In the genomic region with DNA sequence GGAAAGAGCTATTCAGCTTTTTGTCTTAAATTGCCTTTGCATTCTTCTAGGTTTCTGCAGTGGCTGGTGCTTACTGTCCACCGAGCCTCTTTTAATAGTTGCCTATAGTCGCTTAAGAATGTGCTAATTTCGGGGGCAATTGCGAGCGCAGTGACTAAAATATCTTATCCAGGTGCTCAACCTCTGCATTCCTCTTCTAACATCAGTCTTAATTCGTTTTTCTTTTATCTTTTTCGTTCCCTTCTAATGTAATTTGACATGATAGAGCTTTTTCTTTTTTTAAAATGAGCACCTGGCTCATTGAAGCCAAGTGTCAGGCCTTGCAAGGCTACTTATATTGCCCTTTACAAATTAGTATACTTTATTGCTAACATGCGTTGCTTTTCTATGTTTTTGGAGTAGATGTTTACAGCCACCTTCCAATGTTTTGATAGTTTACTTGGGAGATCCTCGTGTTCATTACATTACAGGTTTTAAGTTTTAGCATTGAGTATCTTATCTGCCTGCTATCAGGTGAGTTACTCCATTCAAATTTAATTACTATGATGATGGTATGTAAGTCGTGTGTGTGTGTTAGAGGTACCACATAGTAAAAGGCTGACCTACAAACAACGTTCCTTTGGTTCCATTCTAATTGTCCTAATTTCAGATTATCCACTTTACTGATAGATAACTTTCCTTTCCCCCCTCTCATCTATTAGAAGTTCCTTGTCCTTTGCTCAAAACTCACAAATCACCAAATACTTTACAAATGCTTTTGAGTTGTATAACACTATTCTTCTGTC, we compare ENCODE assay signal across 8 mouse cellular contexts. TPM values are rescaled to one million over a fixed set of nuclear protein-coding genes. Genes with fewer than 3 reads are reported as not detected.
A peak's percentile ranks its signal among the peaks of the same experiment; 100 is the strongest.
DNase-seq lines count a peak whose midpoint lies in the region; ATAC-seq and TF ChIP-seq lines count a peak whose summit lies in the region.

No protein-coding gene starts in this region.

- peak overlapping the region; percentile 51 for H3K4me2 ChIP-seq in kidney, postnatal 0 days (ENCODE audit: low read length)
- peak overlapping the region; percentile 56 for H3K4me2 ChIP-seq in intestine, embryonic 16.5 days (ENCODE audit: low read depth, low read length)
- peak overlapping the region; percentile 50 for H3K4me2 ChIP-seq in neural tube, embryonic 15.5 days

- WGBS in kidney, postnatal 0 days: 6% methylated on average over 11 of the region's 11 CpGs
- WGBS in kidney, adult 2 months: 49% methylated on average over 11 of the region's 11 CpGs
- WGBS in intestine, embryonic 16.5 days: 4% methylated on average over 11 of the region's 11 CpGs
- 7% methylated on average over 11 of the region's 11 CpGs for WGBS in neural tube, embryonic 15.5 days

- H3K9ac ChIP-seq in kidney, postnatal 0 days (ENCODE audit: low read depth, low read length): peak overlapping the region; percentile 55
- peak overlapping the region; percentile 62 for H3K9ac ChIP-seq in intestine, embryonic 16.5 days (ENCODE audit: low read depth, low read length)
- 0 out of 2 replicates have a peak overlapping the region, but pooled peaks have one; percentile 2 for H3K9ac ChIP-seq in neural tube, embryonic 15.5 days (replicated peaks)

- TF ChIP-seq POLR2A in kidney, adult 2 months (IDR thresholded peaks at IDR 0.05; ENCODE audit: low read depth, low read length): no peak

- peak overlapping the region; percentile 52; the same call in 1 of the 2 replicates for H3K27ac ChIP-seq in kidney, postnatal 0 days
- H3K27ac ChIP-seq in kidney, adult 2 months (ENCODE audit: insufficient read depth, low read depth, low read length): no peak overlapping the region
- peak overlapping the region; percentile 50 for H3K27ac ChIP-seq in intestine, embryonic 16.5 days (ENCODE audit: low read length)
- H3K27ac ChIP-seq in neural tube, embryonic 15.5 days (replicated peaks): no peak overlapping the region

- no peak for ATAC-seq in kidney, postnatal 0 days (replicated peaks; ENCODE audit: low FRiP score, low read depth)
- no peak for ATAC-seq in intestine, embryonic 16.5 days
- ATAC-seq in neural tube, embryonic 15.5 days (ENCODE audit: low FRiP score): no peak

- H3K9me3 ChIP-seq in kidney, postnatal 0 days (replicated peaks; ENCODE audit: low read length): no peaks in the 10 kb centered on the region
- H3K9me3 ChIP-seq in intestine, embryonic 16.5 days (ENCODE audit: control insufficient read depth, low read length): no peaks in the 10 kb centered on the region
- no peaks in the 10 kb centered on the region for H3K9me3 ChIP-seq in neural tube, embryonic 15.5 days (replicated peaks)

- intact Hi-C loops in left cerebral cortex, postnatal 36 days (cut with DNase I): no loop called here

- TF ChIP-seq CTCF in kidney, postnatal 0 days (IDR thresholded peaks at IDR 0.05; ENCODE audit: low read depth): no peak
- no peak for TF ChIP-seq CTCF in kidney, adult 2 months (conservative IDR thresholded peaks at IDR 0.05; ENCODE audit: insufficient read depth, insufficient read length, low read depth, low read length)

- H3K36me3 ChIP-seq in kidney, postnatal 0 days (ENCODE audit: insufficient read depth, low read length): no peaks in the 10 kb centered on the region
- no peaks in the 10 kb centered on the region for H3K36me3 ChIP-seq in kidney, adult 2 months (ENCODE audit: control insufficient read depth, insufficient read depth, low read length)
- H3K36me3 ChIP-seq in intestine, embryonic 16.5 days (ENCODE audit: control insufficient read depth, insufficient read depth, low read length): no peaks in the 10 kb centered on the region
- no peaks in the 10 kb centered on the region for H3K36me3 ChIP-seq in neural tube, embryonic 15.5 days

- no peak for DNase-seq in kidney, postnatal 0 days (ENCODE audit: low spot score)
- no peak for DNase-seq in kidney, adult 2 months
- peak; percentile 41 for DNase-seq in embryo, embryonic 11 days
- DNase-seq in left cerebral cortex, postnatal 36 days (ENCODE audit: low spot score in 2 of 2): no peak
- no peak for DNase-seq in layer of hippocampus, postnatal 10 days (ENCODE audit: low spot score in 2 of 2)
- no peak for DNase-seq in cerebellum, postnatal 4 days (ENCODE audit: low spot score in 2 of 2)

- H3K27me3 ChIP-seq in kidney, postnatal 0 days (ENCODE audit: insufficient read depth, low read length): no peaks in the 10 kb centered on the region
- no peaks in the 10 kb centered on the region for H3K27me3 ChIP-seq in kidney, adult 2 months (replicated peaks; ENCODE audit: control insufficient read depth, insufficient read depth, low read length)
- H3K27me3 ChIP-seq in intestine, embryonic 16.5 days (replicated peaks; ENCODE audit: control insufficient read depth, insufficient read depth, low read length): no peaks in the 10 kb centered on the region
- H3K27me3 ChIP-seq in neural tube, embryonic 15.5 days (replicated peaks): no peaks in the 10 kb centered on the region

- H3K4me3 ChIP-seq in kidney, postnatal 0 days (replicated peaks; ENCODE audit: low read depth, low read length): peak overlapping the region; percentile 36
- no peak overlapping the region for H3K4me3 ChIP-seq in kidney, adult 2 months (ENCODE audit: insufficient read depth, low read depth, low read length)
- H3K4me3 ChIP-seq in intestine, embryonic 16.5 days (ENCODE audit: low read length): peak overlapping the region; percentile 50
- peak overlapping the region; percentile 23; the same call in 1 of the 2 replicates for H3K4me3 ChIP-seq in neural tube, embryonic 15.5 days (replicated peaks)

- peaks cover 11% of the 10 kb centered on the region for H3K4me1 ChIP-seq in kidney, postnatal 0 days (replicated peaks; ENCODE audit: insufficient read depth, low read length)
- H3K4me1 ChIP-seq in kidney, adult 2 months (ENCODE audit: control insufficient read depth, insufficient read depth, low read length): peaks cover 8% of the 10 kb centered on the region; the same call in 1 of the 2 replicates
- H3K4me1 ChIP-seq in intestine, embryonic 16.5 days (ENCODE audit: control insufficient read depth, insufficient read depth, low read length): peaks cover 23% of the 10 kb centered on the region
- H3K4me1 ChIP-seq in neural tube, embryonic 15.5 days: peaks cover 18% of the 10 kb centered on the region

RNA-seq across cellular contexts. Expression of a gene that starts 1.1 kb away (rescaled TPM):
- 0.62 and 1.0 TPM in 2 replicates for polyA plus RNA-seq in kidney, postnatal 0 days (2015; fragmentation: Nextera tagmentation; extraction: Ambion mirVana)
- polyA plus RNA-seq in kidney, adult 2 months (2012; rRNA removed): not detected in 2 replicates
- polyA plus RNA-seq in intestine, embryonic 16.5 days (2015; fragmentation: Nextera tagmentation; extraction: Ambion mirVana): 1.3 and 1.8 TPM in 2 replicates
- polyA plus RNA-seq in neural tube, embryonic 15.5 days (2015; fragmentation: Nextera tagmentation; extraction: Ambion mirVana): 0.14 and 0.65 TPM in 2 replicates
- not detected for total RNA-seq in left cerebral cortex, postnatal 36 days (2021)
- not detected for total RNA-seq in layer of hippocampus, postnatal 10 days (2021)

RNA-seq across cellular contexts. Expression of a gene that starts 2.3 kb away (rescaled TPM):
- 30.9 and 33.5 TPM in 2 replicates for polyA plus RNA-seq in kidney, postnatal 0 days (2015; fragmentation: Nextera tagmentation; extraction: Ambion mirVana)
- polyA plus RNA-seq in kidney, adult 2 months (2012; rRNA removed): 285 and 388 TPM in 2 replicates
- polyA plus RNA-seq in intestine, embryonic 16.5 days (2015; fragmentation: Nextera tagmentation; extraction: Ambion mirVana): 13.7 and 14.1 TPM in 2 replicates
- 9.8 and 14.3 TPM in 2 replicates for polyA plus RNA-seq in neural tube, embryonic 15.5 days (2015; fragmentation: Nextera tagmentation; extraction: Ambion mirVana)
- 10 to 100 TPM in 1 of 2 experiments, 1 to 10 TPM in 1; 6.3 to 10.1 TPM for total RNA-seq in left cerebral cortex, postnatal 36 days (2021)
- 10 to 100 TPM in 1 of 2 experiments, 1 to 10 TPM in 1; 6.0 to 16.1 TPM for total RNA-seq in layer of hippocampus, postnatal 10 days (2021)

RNA-seq across cellular contexts. Expression of a gene that starts 7.5 kb away (rescaled TPM):
- polyA plus RNA-seq in kidney, postnatal 0 days (2015; fragmentation: Nextera tagmentation; extraction: Ambion mirVana): 86.7 and 107 TPM in 2 replicates
- 162 and 196 TPM in 2 replicates for polyA plus RNA-seq in kidney, adult 2 months (2012; rRNA removed)
- polyA plus RNA-seq in intestine, embryonic 16.5 days (2015; fragmentation: Nextera tagmentation; extraction: Ambion mirVana): 37.3 and 43.2 TPM in 2 replicates
- polyA plus RNA-seq in neural tube, embryonic 15.5 days (2015; fragmentation: Nextera tagmentation; extraction: Ambion mirVana): 32.3 and 35.5 TPM in 2 replicates
- 100 to 1,000 TPM; 204 to 210 TPM for total RNA-seq in left cerebral cortex, postnatal 36 days (2021)
- 100 to 1,000 TPM; 287 to 323 TPM for total RNA-seq in layer of hippocampus, postnatal 10 days (2021)

RNA-seq across cellular contexts. Expression of a gene that starts 8.6 kb away (rescaled TPM):
- polyA plus RNA-seq in kidney, postnatal 0 days (2015; fragmentation: Nextera tagmentation; extraction: Ambion mirVana): 2.1 and 2.3 TPM in 2 replicates
- 8.6 and 12.9 TPM in 2 replicates for polyA plus RNA-seq in kidney, adult 2 months (2012; rRNA removed)
- 2.9 and 3.7 TPM in 2 replicates for polyA plus RNA-seq in intestine, embryonic 16.5 days (2015; fragmentation: Nextera tagmentation; extraction: Ambion mirVana)
- 1.3 and 2.5 TPM in 2 replicates for polyA plus RNA-seq in neural tube, embryonic 15.5 days (2015; fragmentation: Nextera tagmentation; extraction: Ambion mirVana)
- total RNA-seq in left cerebral cortex, postnatal 36 days (2021): 1 to 10 TPM; 5.9 to 6.1 TPM
- total RNA-seq in layer of hippocampus, postnatal 10 days (2021): 10 to 100 TPM; 18.2 to 19.1 TPM

RNA-seq across cellular contexts. Expression of a gene that starts 15.6 kb away (rescaled TPM):
- 9.6 and 9.9 TPM in 2 replicates for polyA plus RNA-seq in kidney, postnatal 0 days (2015; fragmentation: Nextera tagmentation; extraction: Ambion mirVana)
- 1.5 and 2.7 TPM in 2 replicates for polyA plus RNA-seq in kidney, adult 2 months (2012; rRNA removed)
- polyA plus RNA-seq in intestine, embryonic 16.5 days (2015; fragmentation: Nextera tagmentation; extraction: Ambion mirVana): 5.3 and 5.8 TPM in 2 replicates
- 4.9 and 5.1 TPM in 2 replicates for polyA plus RNA-seq in neural tube, embryonic 15.5 days (2015; fragmentation: Nextera tagmentation; extraction: Ambion mirVana)
- total RNA-seq in left cerebral cortex, postnatal 36 days (2021): 10 to 100 TPM; 27.9 to 34.6 TPM
- total RNA-seq in layer of hippocampus, postnatal 10 days (2021): 10 to 100 TPM; 32.6 to 33.2 TPM

Comparison
In these comparisons a context has a peak if more than half of its experiments do, and no peak if none do; other contexts are left out.
1. H3K27ac ChIP-seq: peak in kidney, postnatal 0 days (single experiment) and intestine, embryonic 16.5 days (single experiment); none in kidney, adult 2 months (single experiment) and neural tube, embryonic 15.5 days (single experiment).
2. H3K9ac ChIP-seq: peak in every context shown above with its lines; median percentile 62 in intestine, embryonic 16.5 days; 55 in kidney, postnatal 0 days; 2 in neural tube, embryonic 15.5 days.
3. Peak in every context shown above with its lines, with median percentiles within 50 percentile points of each other: H3K4me2 ChIP-seq.